Mouse (Mus musculus): ENCODE measurements around the gene Hist1h1c. TPM values are rescaled to one million over a fixed set of nuclear protein-coding genes. Genes with fewer than 3 reads are reported as not detected.

The Hist1h1c gene
- polyA plus RNA-seq (2016; fragmentation: Nextera tagmentation; extraction: Ambion mirVana), result 56.9 and 57.2 TPM in 2 replicates

DNA sequence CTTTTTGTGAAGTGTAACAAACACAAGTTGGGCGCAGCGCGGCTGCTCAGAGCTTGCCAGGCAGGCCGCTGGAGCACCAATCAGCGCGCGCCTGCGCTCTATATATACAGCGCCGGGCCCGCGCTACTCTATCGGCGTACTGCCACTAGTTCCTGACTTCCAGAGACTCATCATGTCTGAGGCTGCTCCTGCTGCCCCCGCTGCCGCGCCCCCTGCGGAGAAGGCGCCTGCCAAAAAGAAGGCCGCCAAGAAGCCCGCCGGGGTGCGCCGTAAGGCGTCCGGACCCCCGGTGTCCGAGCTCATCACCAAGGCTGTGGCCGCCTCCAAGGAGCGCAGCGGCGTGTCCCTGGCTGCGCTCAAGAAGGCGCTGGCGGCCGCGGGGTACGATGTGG is at the start of gene Hist1h1c:
TSS of gene Hist1h1c (plus strand) at position 132 of the 392 bp plus-strand sequence.
- peak; percentile 80 for ATAC-seq
- H3K27ac ChIP-seq, result peak within 1 kb of the TSS; percentile 100
- WGBS (ENCODE audit: insufficient replicate concordance), result under 1% methylated on average over 38 of the region's 38 CpGs
- H3K4me2 ChIP-seq, result peak within 1 kb of the TSS; percentile 79
- no peaks in the 10 kb centered on the region for H3K27me3 ChIP-seq (replicated peaks)
- H3K4me3 ChIP-seq, result peak within 1 kb of the TSS; percentile 60
- H3K4me1 ChIP-seq, result peaks cover 39% of the 10 kb centered on the region
- H3K9me3 ChIP-seq (replicated peaks), result no peaks in the 10 kb centered on the region
- no peaks in the 10 kb centered on the region for H3K36me3 ChIP-seq
- H3K9ac ChIP-seq, result peak within 1 kb of the TSS; percentile 92

GRCm38 (mm10) chr13:23688956-23689355 is 49.7 kb upstream of the Hist1h1c start:
- Histone ChIP-seq H3K4me2 (0 out of 2 replicates have a peak overlapping the region, but pooled peaks have one; percentile 7), H3K4me3 (no peak overlapping the region), H3K27ac (no peak overlapping the region), H3K9me3 (replicated peaks) (no peaks in the 10 kb centered on the region), H3K27me3 (replicated peaks) (no peaks in the 10 kb centered on the region), H3K9ac (peak overlapping the region; percentile 27), H3K36me3 (peaks cover 4% of the 10 kb centered on the region; the same call in 1 of the 2 replicates), H3K4me1 (peaks cover 45% of the 10 kb centered on the region)
- ATAC-seq, result no peak
- 93% methylated on average over 2 of the region's 2 CpGs for WGBS (ENCODE audit: insufficient replicate concordance)

DNA sequence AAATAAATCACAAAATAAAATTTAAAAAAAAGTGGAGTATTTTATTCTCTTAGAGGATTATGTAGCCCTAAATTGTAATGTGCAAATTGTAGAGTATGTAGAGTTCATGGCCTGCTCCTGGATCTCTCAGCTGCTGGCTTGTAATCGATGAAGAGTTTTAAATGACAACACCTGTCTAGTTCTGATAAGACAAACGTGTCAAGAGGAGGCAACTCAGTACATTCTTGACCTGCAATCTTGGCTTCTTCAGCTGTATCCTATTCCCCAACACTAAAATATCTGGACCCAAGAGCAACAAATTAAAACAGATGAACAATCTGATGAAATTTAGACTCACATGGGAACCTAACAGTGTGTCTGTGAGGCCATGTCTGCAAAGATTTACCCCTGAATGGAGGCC is 49.1 kb upstream of the Hist1h1c start:
- H3K4me2 ChIP-seq, result no peak overlapping the region
- peak overlapping the region; percentile 1; the same call in 1 of the 2 replicates for H3K9ac ChIP-seq
- H3K36me3 ChIP-seq, result peaks cover 4% of the 10 kb centered on the region; the same call in 1 of the 2 replicates
- H3K4me3 ChIP-seq, result no peak overlapping the region
- peaks cover 45% of the 10 kb centered on the region for H3K4me1 ChIP-seq
- H3K27me3 ChIP-seq (replicated peaks), result no peaks in the 10 kb centered on the region
- WGBS (ENCODE audit: insufficient replicate concordance), result 19% methylated on average over 2 of the region's 2 CpGs
- no peaks in the 10 kb centered on the region for H3K9me3 ChIP-seq (replicated peaks)
- no peak overlapping the region for H3K27ac ChIP-seq
- ATAC-seq, result no peak

GRCm38 (mm10) chr13:23693856-23694440 is 44.7 kb upstream of the Hist1h1c start:
- Histone ChIP-seq H3K9ac (no peak overlapping the region), H3K4me3 (no peak overlapping the region), H3K4me2 (no peak overlapping the region), H3K36me3 (peaks cover 4% of the 10 kb centered on the region; the same call in 1 of the 2 replicates), H3K9me3 (replicated peaks) (no peaks in the 10 kb centered on the region), H3K27ac (0 out of 2 replicates have a peak overlapping the region, but pooled peaks have one; percentile 8), H3K4me1 (peaks cover 44% of the 10 kb centered on the region), H3K27me3 (replicated peaks) (no peaks in the 10 kb centered on the region)
- 79% methylated on average over 6 of the region's 6 CpGs for WGBS (ENCODE audit: insufficient replicate concordance)
- no peak for ATAC-seq

GRCm38 (mm10) chr13:23694956-23695355 is 43.7 kb upstream of the Hist1h1c start:
- H3K27ac ChIP-seq, result no peak overlapping the region
- 81% methylated on average over 9 of the region's 9 CpGs for WGBS (ENCODE audit: insufficient replicate concordance)
- no peaks in the 10 kb centered on the region for H3K27me3 ChIP-seq (replicated peaks)
- no peak overlapping the region for H3K9ac ChIP-seq
- no peak overlapping the region for H3K4me3 ChIP-seq
- 0 out of 2 replicates have a peak overlapping the region, but pooled peaks have one; percentile 65 for H3K4me2 ChIP-seq
- peaks cover 4% of the 10 kb centered on the region; the same call in 1 of the 2 replicates for H3K36me3 ChIP-seq
- H3K4me1 ChIP-seq, result peaks cover 40% of the 10 kb centered on the region
- ATAC-seq, result no peak
- H3K9me3 ChIP-seq (replicated peaks), result no peaks in the 10 kb centered on the region

DNA sequence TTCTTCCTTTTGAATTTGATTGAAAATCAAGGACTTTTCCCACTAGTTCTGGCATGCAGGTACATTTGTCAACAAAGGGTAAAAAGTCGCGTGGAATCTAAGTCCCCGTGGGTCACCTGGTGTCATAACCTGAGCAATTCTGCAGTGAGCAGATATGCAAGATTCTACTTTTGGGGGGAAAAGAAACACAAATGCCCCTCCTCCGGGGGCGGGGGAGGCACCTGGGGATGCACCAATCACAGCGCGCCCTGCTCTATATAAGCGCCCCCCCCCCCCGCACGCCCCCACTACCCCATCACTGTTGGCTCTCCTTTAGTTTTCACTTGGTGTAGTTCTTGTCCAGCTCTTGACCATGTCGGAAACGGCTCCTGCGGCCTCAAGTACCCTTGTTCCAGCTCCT is 43.1 kb upstream of the Hist1h1c start, which contains the start of gene Hist1h1t:
TSS of gene Hist1h1t (plus strand) at position 301 of the 400 bp plus-strand sequence.
- H3K9ac ChIP-seq, result peak within 1 kb of the TSS; percentile 79
- peak within 1 kb of the TSS; percentile 100 for H3K27ac ChIP-seq
- peaks cover 3% of the 10 kb centered on the region; the same call in 1 of the 2 replicates for H3K36me3 ChIP-seq
- H3K4me1 ChIP-seq, result peaks cover 40% of the 10 kb centered on the region
- no peaks in the 10 kb centered on the region for H3K27me3 ChIP-seq (replicated peaks)
- no peaks in the 10 kb centered on the region for H3K9me3 ChIP-seq (replicated peaks)
- H3K4me2 ChIP-seq, result peak within 1 kb of the TSS; percentile 65
- ATAC-seq, result no peak
- H3K4me3 ChIP-seq, result peak within 1 kb of the TSS; percentile 14
- WGBS (ENCODE audit: insufficient replicate concordance), result 52% methylated on average over 13 of the region's 13 CpGs

DNA sequence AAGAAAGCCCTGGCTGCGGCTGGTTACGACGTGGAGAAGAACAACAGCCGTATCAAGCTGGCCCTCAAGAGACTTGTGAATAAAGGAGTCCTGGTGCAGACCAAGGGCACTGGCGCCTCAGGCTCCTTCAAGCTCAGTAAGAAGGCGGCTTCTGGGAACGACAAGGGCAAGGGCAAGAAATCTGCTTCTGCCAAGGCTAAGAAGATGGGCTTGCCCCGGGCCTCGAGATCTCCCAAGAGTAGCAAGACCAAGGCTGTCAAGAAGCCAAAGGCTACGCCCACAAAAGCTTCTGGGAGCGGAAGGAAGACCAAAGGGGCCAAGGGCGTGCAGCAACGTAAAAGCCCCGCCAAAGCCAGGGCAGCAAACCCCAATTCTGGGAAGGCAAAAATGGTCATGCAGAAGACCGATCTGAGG is 42.5 kb upstream of the Hist1h1c start:
- Histone ChIP-seq H3K4me1 (peaks cover 40% of the 10 kb centered on the region), H3K27ac (peak overlapping the region; percentile 100), H3K27me3 (replicated peaks) (no peaks in the 10 kb centered on the region), H3K4me3 (peak overlapping the region; percentile 14), H3K4me2 (peak overlapping the region; percentile 65), H3K9ac (peak overlapping the region; percentile 79), H3K9me3 (replicated peaks) (no peaks in the 10 kb centered on the region), H3K36me3 (no peaks in the 10 kb centered on the region)
- 26% methylated on average over 15 of the region's 15 CpGs for WGBS (ENCODE audit: insufficient replicate concordance)
- no peak for ATAC-seq

GRCm38 (mm10) chr13:23697491-23698299 is 40.9 kb upstream of the Hist1h1c start:
- H3K4me3 ChIP-seq, result peak overlapping the region; percentile 54
- no peaks in the 10 kb centered on the region for H3K36me3 ChIP-seq
- H3K27ac ChIP-seq, result peak overlapping the region; percentile 100
- peak; percentile 74 for ATAC-seq
- H3K4me2 ChIP-seq, result peak overlapping the region; percentile 65
- H3K4me1 ChIP-seq, result peaks cover 43% of the 10 kb centered on the region
- H3K9me3 ChIP-seq (replicated peaks), result no peaks in the 10 kb centered on the region
- 1% methylated on average over 29 of the region's 32 CpGs for WGBS (ENCODE audit: insufficient replicate concordance)
- H3K27me3 ChIP-seq (replicated peaks), result no peaks in the 10 kb centered on the region
- H3K9ac ChIP-seq, result peak overlapping the region; percentile 79

DNA sequence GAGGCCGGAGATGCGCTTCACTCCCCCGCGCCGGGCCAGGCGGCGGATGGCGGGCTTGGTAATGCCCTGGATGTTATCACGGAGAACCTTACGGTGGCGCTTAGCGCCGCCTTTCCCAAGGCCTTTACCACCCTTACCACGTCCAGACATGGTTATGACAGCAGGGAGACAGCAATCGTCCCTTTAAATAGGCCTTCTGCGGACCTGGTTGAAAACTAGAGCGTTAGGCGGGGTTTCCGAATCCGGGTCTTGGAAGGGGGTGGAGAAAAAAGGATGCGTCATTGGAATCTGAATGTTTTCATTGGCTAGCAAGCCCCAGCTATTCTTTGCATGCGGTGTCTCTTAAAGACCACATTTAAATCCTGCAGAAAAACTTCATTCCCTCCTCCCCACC is 40.3 kb upstream of the Hist1h1c start, which contains the start of gene Hist1h4c:
TSS of gene Hist1h4c (minus strand) at position 155 of the 394 bp plus-strand sequence.
- WGBS (ENCODE audit: insufficient replicate concordance), result under 1% methylated on average over 20 of the region's 22 CpGs
- peaks cover 48% of the 10 kb centered on the region for H3K4me1 ChIP-seq
- no peaks in the 10 kb centered on the region for H3K27me3 ChIP-seq (replicated peaks)
- H3K36me3 ChIP-seq, result no peaks in the 10 kb centered on the region
- H3K9me3 ChIP-seq (replicated peaks), result no peaks in the 10 kb centered on the region
- peak within 1 kb of the TSS; percentile 54 for H3K4me3 ChIP-seq
- peak within 1 kb of the TSS; percentile 65 for H3K4me2 ChIP-seq
- peak within 1 kb of the TSS; percentile 100 for H3K27ac ChIP-seq
- H3K9ac ChIP-seq, result peak within 1 kb of the TSS; percentile 79
- ATAC-seq, result peak; percentile 91

DNA sequence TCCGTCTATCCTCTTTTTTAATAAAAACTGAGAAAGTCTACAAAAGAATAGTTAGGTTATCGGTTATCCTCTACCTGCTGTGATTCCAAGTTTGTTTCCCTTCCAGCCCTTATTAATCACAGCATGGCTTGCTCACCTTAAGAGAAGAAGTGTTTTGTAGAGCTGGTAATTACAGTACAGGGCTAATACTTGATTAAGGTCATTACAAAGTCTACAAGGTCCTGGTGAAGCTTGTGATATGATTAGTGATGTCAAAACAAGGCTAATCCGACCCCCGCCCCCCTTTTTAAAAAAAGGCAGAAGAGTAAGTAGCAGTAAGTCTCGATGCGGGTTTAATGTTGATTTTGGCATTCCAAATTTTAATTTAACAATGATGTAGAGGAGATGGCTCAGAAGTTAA is 39.6 kb upstream of the Hist1h1c start:
- Histone ChIP-seq H3K4me1 (peaks cover 48% of the 10 kb centered on the region), H3K9ac (peak overlapping the region; percentile 58), H3K27ac (peak overlapping the region; percentile 100), H3K36me3 (no peaks in the 10 kb centered on the region), H3K4me3 (peak overlapping the region; percentile 54; the same call in 1 of the 2 replicates), H3K27me3 (replicated peaks) (no peaks in the 10 kb centered on the region), H3K4me2 (peak overlapping the region; percentile 65), H3K9me3 (replicated peaks) (no peaks in the 10 kb centered on the region)
- no peak for ATAC-seq
- 70% methylated on average over 6 of the region's 6 CpGs for WGBS (ENCODE audit: insufficient replicate concordance)

DNA sequence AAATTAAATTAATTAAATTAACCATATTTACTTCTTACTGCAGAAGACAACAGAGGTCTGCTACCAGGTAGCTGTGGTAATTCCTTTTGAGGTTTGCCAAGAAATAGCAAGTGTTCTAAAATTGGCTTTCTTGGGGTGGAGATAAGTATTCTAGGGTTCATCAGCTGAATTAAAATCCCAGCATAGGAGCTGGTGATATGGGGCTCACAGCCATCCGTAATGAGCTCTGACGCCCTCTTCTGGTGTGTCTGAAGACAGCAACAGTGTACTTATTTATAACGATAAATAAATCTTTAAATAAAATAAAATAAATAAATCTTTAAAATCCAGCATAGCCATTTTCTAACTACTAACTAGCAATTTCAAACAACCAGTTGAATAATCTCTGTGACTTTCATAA is 38.8 kb upstream of the Hist1h1c start:
- H3K9ac ChIP-seq, result peak overlapping the region; percentile 8; the same call in 1 of the 2 replicates
- no peaks in the 10 kb centered on the region for H3K36me3 ChIP-seq
- H3K4me1 ChIP-seq, result peaks cover 48% of the 10 kb centered on the region
- no peak overlapping the region for H3K4me2 ChIP-seq
- no peaks in the 10 kb centered on the region for H3K9me3 ChIP-seq (replicated peaks)
- H3K27me3 ChIP-seq (replicated peaks), result no peaks in the 10 kb centered on the region
- no peak for ATAC-seq
- no peak overlapping the region for H3K4me3 ChIP-seq
- no peak overlapping the region for H3K27ac ChIP-seq
- 57% methylated on average over 3 of the region's 3 CpGs for WGBS (ENCODE audit: insufficient replicate concordance)
